Mouse (Mus musculus): Measurements from ENCODE around the gene Cdkn1a. TPM values are rescaled to one million over a fixed set of nuclear protein-coding genes. Genes with fewer than 3 reads are reported as not detected.
"Not testable (repeated sequence)": the region's sequence is repeated elsewhere in the genome, so short reads cannot be mapped to it uniquely, and the experiment has no call there.

Gene Cdkn1a
- polyA plus RNA-seq (2014; fragmentation: Nextera tagmentation; extraction: Ambion mirVana), result 223 and 292 TPM in 2 replicates

GRCm38 (mm10) chr17:29090776-29091175, at the start of gene Cdkn1a:
TSS of gene Cdkn1a (plus strand) at chr17:29090976.
- H3K36me3 ChIP-seq (ENCODE audit: control insufficient read depth, insufficient read depth, low read length), result no peaks in the 10 kb centered on the region
- no peak within 1 kb of the TSS for H3K9ac ChIP-seq (ENCODE audit: low read depth, low read length)
- ATAC-seq (ENCODE audit: low read depth), result no peak
- H3K27ac ChIP-seq (replicated peaks; ENCODE audit: low read depth, low read length), result no peak within 1 kb of the TSS
- DNase-seq (ENCODE audit: low spot score), result no peak
- 62% methylated on average over 3 of the region's 3 CpGs for WGBS
- no peak within 1 kb of the TSS for H3K4me2 ChIP-seq (ENCODE audit: low read depth, low read length)
- peaks cover 10% of the 10 kb centered on the region; the same call in 1 of the 2 replicates for H3K4me1 ChIP-seq (ENCODE audit: control insufficient read depth, insufficient read depth, low read length)
- H3K4me3 ChIP-seq (ENCODE audit: low read depth, low read length), result no peak within 1 kb of the TSS
- peaks cover 29% of the 10 kb centered on the region for H3K27me3 ChIP-seq (replicated peaks; ENCODE audit: control insufficient read depth, insufficient read depth, low read length)
- no peaks in the 10 kb centered on the region for H3K9me3 ChIP-seq (ENCODE audit: control insufficient read depth, low read length)

- DNase-seq (ENCODE audit: low spot score); H3K9me3 ChIP-seq (ENCODE audit: control insufficient read depth, low read length); H3K4me3 ChIP-seq (ENCODE audit: low read depth, low read length); H3K9ac ChIP-seq (ENCODE audit: low read depth, low read length); H3K4me1 ChIP-seq (ENCODE audit: control insufficient read depth, insufficient read depth, low read length); H3K27ac ChIP-seq (replicated peaks; ENCODE audit: low read depth, low read length); H3K27me3 ChIP-seq (replicated peaks; ENCODE audit: control insufficient read depth, insufficient read depth, low read length); ATAC-seq (ENCODE audit: low read depth); H3K4me2 ChIP-seq (ENCODE audit: low read depth, low read length): not testable (repeated sequence)
- H3K36me3 ChIP-seq (ENCODE audit: control insufficient read depth, insufficient read depth, low read length), result peaks cover 95% of the 10 kb centered on the region
- WGBS, result 93% methylated on average over 3 of the region's 3 CpGs
These were observed 49.1 kb upstream of the Cdkn1a start for GRCm38 (mm10) chr17:29041632-29042031.

GRCm38 (mm10) chr17:29042569-29042968, 48.2 kb upstream of the Cdkn1a start:
- H3K27me3 ChIP-seq (replicated peaks; ENCODE audit: control insufficient read depth, insufficient read depth, low read length), result no peaks in the 10 kb centered on the region
- no peaks in the 10 kb centered on the region for H3K9me3 ChIP-seq (ENCODE audit: control insufficient read depth, low read length)
- no peak overlapping the region for H3K27ac ChIP-seq (replicated peaks; ENCODE audit: low read depth, low read length)
- no peak overlapping the region for H3K4me2 ChIP-seq (ENCODE audit: low read depth, low read length)
- ATAC-seq (ENCODE audit: low read depth), result no peak
- H3K4me1 ChIP-seq (ENCODE audit: control insufficient read depth, insufficient read depth, low read length), result peaks cover 3% of the 10 kb centered on the region; the same call in 1 of the 2 replicates
- peaks cover 94% of the 10 kb centered on the region for H3K36me3 ChIP-seq (ENCODE audit: control insufficient read depth, insufficient read depth, low read length)
- no peak overlapping the region for H3K4me3 ChIP-seq (ENCODE audit: low read depth, low read length)
- no peak for DNase-seq (ENCODE audit: low spot score)
- no peak overlapping the region for H3K9ac ChIP-seq (ENCODE audit: low read depth, low read length)

DNA sequence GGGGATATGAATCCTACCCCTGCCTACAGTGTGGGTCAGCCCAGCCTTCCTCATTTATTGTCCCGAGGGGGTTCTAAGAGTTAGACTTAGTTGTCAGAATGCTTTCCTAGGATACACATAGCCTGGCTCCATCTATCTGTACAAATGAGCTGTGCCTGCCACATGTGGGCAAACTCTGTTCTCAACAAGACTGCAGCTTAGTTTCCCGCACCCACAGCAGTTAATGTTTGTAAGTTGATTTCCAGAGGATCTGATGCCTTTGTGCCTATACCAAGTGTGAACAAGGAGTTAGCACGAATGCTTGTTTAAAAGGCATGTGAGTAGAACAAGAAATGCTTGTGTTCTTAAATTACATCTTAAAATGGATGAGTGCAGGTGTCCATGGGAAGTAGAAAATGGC, 47.2 kb upstream of the Cdkn1a start:
- Histone ChIP-seq H3K27ac (replicated peaks; ENCODE audit: low read depth, low read length) (no peak overlapping the region), H3K4me2 (ENCODE audit: low read depth, low read length) (no peak overlapping the region), H3K27me3 (replicated peaks; ENCODE audit: control insufficient read depth, insufficient read depth, low read length) (no peaks in the 10 kb centered on the region), H3K4me1 (ENCODE audit: control insufficient read depth, insufficient read depth, low read length) (no peaks in the 10 kb centered on the region), H3K9me3 (ENCODE audit: control insufficient read depth, low read length) (no peaks in the 10 kb centered on the region), H3K36me3 (ENCODE audit: control insufficient read depth, insufficient read depth, low read length) (peaks cover 91% of the 10 kb centered on the region), H3K9ac (ENCODE audit: low read depth, low read length) (no peak overlapping the region), H3K4me3 (ENCODE audit: low read depth, low read length) (no peak overlapping the region)
- 82% methylated on average over 3 of the region's 3 CpGs for WGBS
- no peak for DNase-seq (ENCODE audit: low spot score)
- no peak for ATAC-seq (ENCODE audit: low read depth)

DNA sequence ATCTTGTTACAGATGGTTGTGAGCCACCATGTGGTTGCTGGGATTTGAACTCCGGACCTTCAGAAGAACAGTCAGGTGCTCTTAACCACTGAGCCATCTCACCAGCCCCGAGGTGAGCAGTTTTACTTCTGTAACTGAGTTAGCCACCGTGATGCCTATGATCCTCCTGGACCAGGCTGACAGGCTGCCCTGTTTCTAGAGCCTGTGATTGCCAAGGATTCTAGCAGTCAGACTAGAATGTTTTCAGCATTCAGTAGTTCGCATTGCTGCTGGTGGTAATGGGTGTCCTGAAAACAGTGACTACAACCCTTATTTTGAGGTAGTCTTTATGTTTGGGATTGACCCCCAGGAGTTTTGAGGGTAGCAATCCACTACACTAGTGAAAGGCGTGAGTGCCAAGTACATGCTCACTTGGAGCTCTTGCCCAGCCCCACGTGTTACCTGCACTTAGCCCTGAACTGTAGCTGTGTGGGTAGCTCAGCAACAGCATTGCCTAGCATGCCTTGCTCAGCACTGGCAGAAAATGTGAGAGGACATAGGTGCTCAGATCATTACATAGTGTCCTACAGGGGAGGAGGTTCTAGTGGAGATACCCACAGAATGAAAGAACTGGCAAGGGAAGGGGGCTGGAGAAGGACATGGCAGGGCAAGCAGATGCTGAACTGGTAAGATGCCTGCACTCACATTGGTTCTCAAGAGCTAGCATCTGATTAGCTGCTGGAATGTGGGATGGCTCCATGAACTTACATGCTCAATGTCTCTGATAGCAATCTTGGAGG, 46.4 kb upstream of the Cdkn1a start:
- Histone ChIP-seq H3K4me2 (ENCODE audit: low read depth, low read length) (no peak overlapping the region), H3K36me3 (ENCODE audit: control insufficient read depth, insufficient read depth, low read length) (peaks cover 83% of the 10 kb centered on the region), H3K9me3 (ENCODE audit: control insufficient read depth, low read length) (no peaks in the 10 kb centered on the region), H3K27me3 (replicated peaks; ENCODE audit: control insufficient read depth, insufficient read depth, low read length) (no peaks in the 10 kb centered on the region), H3K4me1 (ENCODE audit: control insufficient read depth, insufficient read depth, low read length) (no peaks in the 10 kb centered on the region), H3K27ac (replicated peaks; ENCODE audit: low read depth, low read length) (no peak overlapping the region), H3K4me3 (ENCODE audit: low read depth, low read length) (no peak overlapping the region), H3K9ac (ENCODE audit: low read depth, low read length) (no peak overlapping the region)
- 87% methylated on average over 6 of the region's 6 CpGs for whole genome bisulfite sequencing
- no peak for ATAC-seq (ENCODE audit: low read depth)
- DNase-seq (ENCODE audit: low spot score), result no peak

- Histone ChIP-seq H3K27ac (replicated peaks; ENCODE audit: low read depth, low read length) (no peak overlapping the region), H3K4me1 (ENCODE audit: control insufficient read depth, insufficient read depth, low read length) (no peaks in the 10 kb centered on the region), H3K27me3 (replicated peaks; ENCODE audit: control insufficient read depth, insufficient read depth, low read length) (no peaks in the 10 kb centered on the region), H3K36me3 (ENCODE audit: control insufficient read depth, insufficient read depth, low read length) (peaks cover 77% of the 10 kb centered on the region), H3K9me3 (ENCODE audit: control insufficient read depth, low read length) (no peaks in the 10 kb centered on the region), H3K9ac (ENCODE audit: low read depth, low read length) (no peak overlapping the region), H3K4me3 (ENCODE audit: low read depth, low read length) (no peak overlapping the region), H3K4me2 (ENCODE audit: low read depth, low read length) (no peak overlapping the region)
- 66% methylated on average over 1 of the region's 1 CpGs for WGBS
- ATAC-seq (ENCODE audit: low read depth), result no peak
- no peak for DNase-seq (ENCODE audit: low spot score)
These were observed 45.9 kb upstream of the Cdkn1a start for GRCm38 (mm10) chr17:29044925-29045319.

DNA sequence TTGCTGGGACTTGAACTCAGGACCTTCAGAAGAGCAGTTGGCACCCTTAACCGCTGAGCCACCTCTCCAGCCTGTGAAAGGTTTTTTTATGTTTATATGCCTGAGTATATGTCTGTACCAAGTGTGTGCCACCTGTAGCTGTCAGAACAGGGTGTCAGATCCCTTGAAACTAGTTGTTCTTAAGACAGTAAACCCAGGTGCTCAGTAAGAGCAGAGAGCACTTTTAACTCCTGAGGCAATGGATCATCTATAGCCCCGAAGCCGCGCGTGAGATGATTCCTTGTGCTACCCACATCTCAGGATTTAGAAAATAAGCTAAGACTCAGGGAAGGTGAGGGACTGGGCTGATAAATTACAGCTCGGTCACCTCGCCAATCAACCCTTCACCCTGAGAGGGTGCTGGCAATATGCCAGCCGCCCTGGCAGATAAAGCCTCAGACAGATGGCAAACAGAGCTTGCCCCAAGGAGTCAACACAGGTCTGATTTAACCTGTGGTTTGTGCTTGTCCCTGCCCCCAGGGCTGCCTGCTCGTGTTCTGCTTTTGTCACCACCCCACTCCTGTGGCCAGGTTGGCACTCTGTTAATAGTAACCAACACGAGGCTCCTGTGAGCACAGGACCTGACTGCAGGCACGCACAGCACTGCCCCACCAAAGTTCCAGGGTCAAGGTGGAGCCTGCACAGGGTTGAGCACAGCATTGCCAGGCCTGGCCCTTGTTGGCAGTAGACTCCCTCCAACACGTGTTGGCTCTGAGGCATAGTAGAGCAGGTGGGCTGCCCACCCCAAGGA, 44.8 kb upstream of the Cdkn1a start:
- no peak for DNase-seq (ENCODE audit: low spot score)

DNA sequence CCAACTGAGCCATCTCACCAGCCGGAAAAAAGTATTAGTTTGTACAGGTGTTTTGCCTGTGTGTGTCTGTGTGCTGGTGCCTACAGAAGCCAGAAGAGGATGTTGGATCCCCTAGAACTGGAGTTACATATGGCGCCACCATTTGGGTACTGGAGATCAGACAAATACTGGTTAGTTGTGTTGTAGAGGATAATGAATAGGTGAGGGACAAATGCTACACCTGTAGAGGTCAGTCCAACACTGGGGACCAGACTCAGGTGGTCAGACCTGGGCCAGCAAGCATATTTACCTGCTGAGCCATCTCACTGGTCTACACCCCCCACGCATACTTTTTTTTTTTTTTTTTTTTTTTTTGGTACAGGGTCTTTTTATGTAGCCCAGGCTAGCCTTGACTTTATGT, 43.9 kb upstream of the Cdkn1a start:
- Histone ChIP-seq H3K4me1 (ENCODE audit: control insufficient read depth, insufficient read depth, low read length) (no peaks in the 10 kb centered on the region; the same call in 1 of the 2 replicates), H3K4me2 (ENCODE audit: low read depth, low read length) (no peak overlapping the region), H3K27me3 (replicated peaks; ENCODE audit: control insufficient read depth, insufficient read depth, low read length) (no peaks in the 10 kb centered on the region), H3K36me3 (ENCODE audit: control insufficient read depth, insufficient read depth, low read length) (peaks cover 61% of the 10 kb centered on the region), H3K9ac (ENCODE audit: low read depth, low read length) (no peak overlapping the region), H3K27ac (replicated peaks; ENCODE audit: low read depth, low read length) (no peak overlapping the region), H3K9me3 (ENCODE audit: control insufficient read depth, low read length) (no peaks in the 10 kb centered on the region), H3K4me3 (ENCODE audit: low read depth, low read length) (no peak overlapping the region)
- DNase-seq (ENCODE audit: low spot score), result no peak
- WGBS, result 88% methylated on average over 2 of the region's 3 CpGs
- no peak for ATAC-seq (ENCODE audit: low read depth)

More for the DNA sequence above, 44.8 kb upstream of the Cdkn1a start:
- Histone ChIP-seq H3K4me1 (ENCODE audit: control insufficient read depth, insufficient read depth, low read length) (no peaks in the 10 kb centered on the region; the same call in 1 of the 2 replicates), H3K4me3 (ENCODE audit: low read depth, low read length) (no peak overlapping the region), H3K9me3 (ENCODE audit: control insufficient read depth, low read length) (no peaks in the 10 kb centered on the region), H3K27me3 (replicated peaks; ENCODE audit: control insufficient read depth, insufficient read depth, low read length) (no peaks in the 10 kb centered on the region), H3K9ac (ENCODE audit: low read depth, low read length) (no peak overlapping the region), H3K4me2 (ENCODE audit: low read depth, low read length) (no peak overlapping the region), H3K36me3 (ENCODE audit: control insufficient read depth, insufficient read depth, low read length) (peaks cover 67% of the 10 kb centered on the region), H3K27ac (replicated peaks; ENCODE audit: low read depth, low read length) (no peak overlapping the region)
- peak; percentile 12; the same call in 1 of the 2 replicates for ATAC-seq (ENCODE audit: low read depth)
- 66% methylated on average over 12 of the region's 12 CpGs for WGBS
